Mouse (Mus musculus) lung, adult 18-20 months (tissue): ENCODE data around the gene Tsr3.
"Not testable (repeated sequence)": the region's sequence is repeated elsewhere in the genome, so short reads cannot be mapped to it uniquely, and the experiment has no call there.

ENCODE experiments used
- DNase-seq, 2 experiments: peaks; one replicate each; pipeline ENCODE4 v3.0.0; 2022; ENCODE audit warnings: mixed read lengths in 2 of 2

The Tsr3 gene

GRCm38 (mm10) chr17:25239695-25240636 lies at the start of gene Tsr3, which contains the start of gene Gnptg:
Tsr3 (plus strand) TSS chr17:25240170.
Gnptg (minus strand) TSS chr17:25240124.
- DNase-seq, result peak; percentile 84 to 88

GRCm38 (mm10) chr17:25202401-25202800 lies 37.6 kb upstream of the Tsr3 start:
- DNase-seq, result no peak

GRCm38 (mm10) chr17:25210006-25210405 lies 30.0 kb upstream of the Tsr3 start:
- DNase-seq, result no peak

GRCm38 (mm10) chr17:25210680-25211466 lies 29.1 kb upstream of the Tsr3 start:
- DNase-seq, result peak in 1 of 2 experiments; percentile 34

- no peak for DNase-seq
These were observed 28.3 kb upstream of the Tsr3 start for GRCm38 (mm10) chr17:25211705-25212104.

- DNase-seq, result no peak
These were observed 24.5 kb upstream of the Tsr3 start for GRCm38 (mm10) chr17:25215431-25215830.

- DNase-seq, result no peak
These were observed 21.0 kb upstream of the Tsr3 start for GRCm38 (mm10) chr17:25218967-25219366.

GRCm38 (mm10) chr17:25219492-25220295 lies 20.3 kb upstream of the Tsr3 start:
- DNase-seq, result no peak

- no peak for DNase-seq
These were observed 19.2 kb upstream of the Tsr3 start for GRCm38 (mm10) chr17:25220746-25221145.

GRCm38 (mm10) chr17:25221821-25222503 lies 18.0 kb upstream of the Tsr3 start:
- DNase-seq, result peak; percentile 67 to 77

- DNase-seq, result not testable (repeated sequence)
These were observed 17.4 kb upstream of the Tsr3 start for GRCm38 (mm10) chr17:25222504-25222940.

- no peak for DNase-seq
These were observed 16.9 kb upstream of the Tsr3 start for GRCm38 (mm10) chr17:25222951-25223601.

- DNase-seq, result no peak
These were observed 15.3 kb upstream of the Tsr3 start for GRCm38 (mm10) chr17:25224586-25225222.

- no peak for DNase-seq
These were observed 14.3 kb upstream of the Tsr3 start for GRCm38 (mm10) chr17:25225659-25226058.

GRCm38 (mm10) chr17:25227991-25228390 lies 12.0 kb upstream of the Tsr3 start:
- no peak for DNase-seq

- DNase-seq, result peak in 1 of 2 experiments; percentile 24
These were observed 9.8 kb upstream of the Tsr3 start for GRCm38 (mm10) chr17:25230014-25230655.

GRCm38 (mm10) chr17:25230700-25231099 lies 9.3 kb upstream of the Tsr3 start:
- peak; percentile 28 to 42 for DNase-seq

GRCm38 (mm10) chr17:25231621-25232020 lies 8.3 kb upstream of the Tsr3 start:
- DNase-seq, result not testable (repeated sequence)

GRCm38 (mm10) chr17:25235635-25236034 lies 4.3 kb upstream of the Tsr3 start:
- DNase-seq, result no peak

GRCm38 (mm10) chr17:25243131-25243780 lies 3.3 kb downstream of the Tsr3 start:
- DNase-seq, result no peak
